Mouse (Mus musculus) hindbrain, embryonic 13.5 days (tissue): Measurements from ENCODE around the gene Gm20388. TPM values are rescaled to one million over a fixed set of nuclear protein-coding genes. Genes with fewer than 3 reads are reported as not detected.

ENCODE experiments used
- ATAC-seq: fragments of 200-750 bp; cut with Nextera tagmentation; 2 replicates; pipeline ENCODE4 v1.8.0; 2017; ENCODE audit warnings: moderate TSS enrichment; ENCODE audit not compliant: low FRiP score
- H3K27ac ChIP-seq: fragments of 300-500 bp; sonication (generic); 2 replicates; pipeline ENCODE4 v1.5.1; 2015; ENCODE audit warnings: inconsistent platforms, mild to moderate bottlenecking, moderate library complexity
- H3K27me3 ChIP-seq: fragments of 300-500 bp; sonication (generic); 2 replicates; pipeline ENCODE4 v1.6.1; 2015; ENCODE audit warnings: mild to moderate bottlenecking, inconsistent platforms
- H3K36me3 ChIP-seq: fragments of 300-500 bp; sonication (generic); 2 replicates; pipeline ENCODE4 v1.6.1; 2015; ENCODE audit warnings: mild to moderate bottlenecking, inconsistent platforms
- H3K4me1 ChIP-seq: fragments of 300-500 bp; sonication (generic); replicated peaks from 2 replicates; pipeline ENCODE4 v1.6.1; 2015; ENCODE audit warnings: inconsistent platforms
- H3K4me2 ChIP-seq: fragments of 300-500 bp; sonication (generic); 2 replicates; pipeline ENCODE4 v1.6.1; 2015; ENCODE audit warnings: inconsistent platforms, mild to moderate bottlenecking, moderate library complexity
- H3K4me3 ChIP-seq: fragments of 300-500 bp; sonication (generic); 2 replicates; pipeline ENCODE4 v1.5.1; 2015; ENCODE audit warnings: mild to moderate bottlenecking, inconsistent platforms
- H3K9ac ChIP-seq: fragments of 300-500 bp; sonication (generic); 2 replicates; pipeline ENCODE4 v1.6.1; 2015; ENCODE audit warnings: mild to moderate bottlenecking, inconsistent platforms
- H3K9me3 ChIP-seq: fragments of 300-500 bp; sonication (generic); 2 replicates; pipeline ENCODE4 v1.6.1; 2016; ENCODE audit warnings: inconsistent platforms
- WGBS: fragments of 180-500 bp; shearing (Covaris S2); methylation state at CpG from one replicate; pipeline ENCODE4 v1.1.7; 2015; 5-methylcytosine and 5-hydroxymethylcytosine counted together
- polyA plus RNA-seq: library from polyadenylated mRNA; unstranded; fragments of >200 nt; fragmentation: Nextera tagmentation; extraction: Ambion mirVana; gene quantifications from 2 replicates; pipeline ENCODE4 v1.2.1, GENCODE M21; 2015

The Gm20388 gene
- polyA plus RNA-seq, 1 experiment from 2014 or later, result 1.9 TPM

DNA sequence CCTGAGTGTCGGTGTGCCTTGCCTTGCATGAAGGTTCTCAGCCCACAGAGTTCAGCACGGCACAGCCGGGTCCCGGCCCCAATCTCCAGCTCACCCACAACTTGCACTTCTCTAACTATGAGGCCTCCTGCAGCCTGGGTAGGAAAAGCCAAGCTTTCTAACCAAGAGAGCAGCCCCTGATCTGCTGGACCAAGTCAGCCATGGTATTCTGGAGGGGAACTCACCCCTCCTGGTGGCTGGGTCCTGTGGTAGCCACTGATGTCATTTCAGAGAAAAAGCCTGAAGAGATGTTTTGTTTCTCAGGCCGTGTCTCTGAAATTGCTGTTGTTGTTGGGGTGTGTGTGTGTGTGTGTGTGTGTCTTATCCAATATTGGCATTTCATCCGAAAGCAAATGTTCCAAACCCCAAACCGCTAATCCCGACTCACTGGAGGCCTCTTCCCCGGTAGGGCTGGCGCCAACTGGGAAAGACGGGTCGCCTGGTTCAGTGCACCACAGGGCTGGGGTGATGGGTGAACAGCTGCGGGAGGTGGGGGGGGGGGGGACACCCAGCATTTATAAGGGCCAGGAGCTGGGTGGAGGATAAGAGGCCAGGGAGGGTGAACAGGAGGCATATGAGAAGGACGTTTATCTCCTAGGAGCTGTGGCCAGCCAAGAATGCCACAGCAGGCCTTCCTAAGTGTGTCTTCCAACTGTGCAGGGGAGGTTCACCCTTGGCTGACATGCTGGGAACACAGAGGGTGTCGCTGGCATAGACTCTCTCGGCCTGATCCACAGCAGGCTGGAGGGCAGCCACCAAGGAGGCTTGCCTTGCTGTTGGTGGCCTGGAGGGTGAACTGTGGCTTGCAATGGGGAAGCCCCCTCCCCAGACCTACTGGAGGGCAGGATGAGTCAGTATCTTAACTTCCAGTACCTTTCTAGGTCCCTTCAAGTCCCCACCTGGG, 1286.4 kb downstream of the Gm20388 start:
- 81% methylated on average over 16 of the region's 16 CpGs for WGBS
- Histone ChIP-seq H3K4me2 (no peak overlapping the region), H3K4me3 (no peak overlapping the region), H3K9me3 (no peaks in the 10 kb centered on the region), H3K9ac (no peak overlapping the region), H3K27me3 (peaks cover 13% of the 10 kb centered on the region; the same call in 1 of the 2 replicates), H3K4me1 (0 out of 2 replicates have a peak, but pooled peaks cover 7% of the 10 kb centered on the region), H3K36me3 (no peaks in the 10 kb centered on the region), H3K27ac (no peak overlapping the region)
- no peak for ATAC-seq

DNA sequence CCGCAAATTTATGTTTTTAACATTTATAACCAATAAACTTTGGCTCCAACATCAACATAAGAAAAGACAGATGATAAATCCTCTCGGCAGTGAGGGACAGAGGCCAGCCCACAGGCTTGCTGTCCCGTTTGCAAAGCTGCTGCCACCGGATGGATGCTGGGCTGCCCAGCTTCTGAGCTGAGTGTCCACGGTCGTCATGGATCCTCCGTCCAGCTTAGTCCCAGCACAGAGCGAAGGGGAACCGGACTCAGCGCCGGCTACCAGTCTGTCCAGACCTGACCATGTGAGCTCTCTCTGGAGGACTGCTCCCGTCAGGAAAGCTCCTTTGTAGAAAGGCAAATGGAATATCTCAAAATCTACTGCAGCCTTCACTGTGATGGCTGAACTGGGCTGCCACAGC, 1289.4 kb downstream of the Gm20388 start:
- H3K4me1 ChIP-seq, result peaks cover 14% of the 10 kb centered on the region; the same call in 1 of the 2 replicates
- ATAC-seq, result no peak
- 0 out of 2 replicates have a peak, but pooled peaks cover 3% of the 10 kb centered on the region for H3K27me3 ChIP-seq
- no peak overlapping the region for H3K9ac ChIP-seq
- WGBS, result 74% methylated on average over 12 of the region's 12 CpGs
- H3K27ac ChIP-seq, result no peak overlapping the region
- H3K4me2 ChIP-seq, result no peak overlapping the region
- H3K36me3 ChIP-seq, result no peaks in the 10 kb centered on the region
- no peak overlapping the region for H3K4me3 ChIP-seq
- no peaks in the 10 kb centered on the region for H3K9me3 ChIP-seq

DNA sequence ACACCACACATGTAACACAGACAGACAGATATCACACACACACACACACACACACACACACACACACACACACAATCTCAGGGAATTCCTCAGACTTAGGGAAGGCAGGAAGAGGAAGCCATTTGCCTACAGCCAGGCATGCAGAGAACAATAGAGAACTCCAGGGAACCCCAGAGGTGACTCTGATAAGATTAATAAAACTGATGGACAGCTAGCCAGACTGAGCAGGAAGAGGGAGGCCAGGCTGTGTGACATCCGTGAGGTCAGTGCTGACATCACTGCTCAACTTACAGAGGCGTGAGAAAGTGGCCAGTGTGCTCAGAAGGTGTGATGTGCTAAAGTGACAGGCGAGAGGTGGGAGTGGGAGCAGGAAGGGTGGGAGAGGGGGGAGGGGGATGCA, 1290.3 kb downstream of the Gm20388 start:
- Histone ChIP-seq H3K27ac (no peak overlapping the region), H3K9ac (no peak overlapping the region), H3K4me2 (no peak overlapping the region), H3K27me3 (0 out of 2 replicates have a peak, but pooled peaks cover 3% of the 10 kb centered on the region), H3K9me3 (no peaks in the 10 kb centered on the region), H3K4me1 (peaks cover 14% of the 10 kb centered on the region; the same call in 1 of the 2 replicates), H3K4me3 (no peak overlapping the region), H3K36me3 (no peaks in the 10 kb centered on the region)
- ATAC-seq, result no peak
- 64% methylated on average over 3 of the region's 3 CpGs for WGBS

DNA sequence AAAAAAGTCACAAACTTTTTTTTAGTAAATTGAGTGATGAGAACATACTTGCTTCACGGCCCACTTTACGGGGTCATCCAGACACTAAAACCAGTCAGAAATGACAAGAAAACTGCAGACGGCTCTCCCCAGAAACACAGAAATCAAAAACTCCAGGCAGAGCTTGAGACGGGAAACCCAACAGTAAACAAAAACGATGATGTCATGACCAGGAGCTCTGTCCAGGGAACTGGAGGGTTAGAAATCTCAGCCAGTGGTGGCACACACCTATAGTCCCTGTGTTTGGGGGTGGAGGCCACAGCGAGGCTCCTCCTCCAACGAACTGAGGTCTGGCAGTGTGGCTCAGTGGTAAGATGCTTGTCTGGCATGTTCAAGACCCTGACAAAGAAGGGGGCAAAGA, 1291.0 kb downstream of the Gm20388 start:
- WGBS, result 91% methylated on average over 7 of the region's 7 CpGs
- H3K4me3 ChIP-seq, result no peak overlapping the region
- no peak overlapping the region for H3K27ac ChIP-seq
- 0 out of 2 replicates have a peak, but pooled peaks cover 3% of the 10 kb centered on the region for H3K27me3 ChIP-seq
- H3K9me3 ChIP-seq, result no peaks in the 10 kb centered on the region
- no peak for ATAC-seq
- H3K9ac ChIP-seq, result no peak overlapping the region
- no peaks in the 10 kb centered on the region for H3K36me3 ChIP-seq
- no peak overlapping the region for H3K4me2 ChIP-seq
- peaks cover 14% of the 10 kb centered on the region; the same call in 1 of the 2 replicates for H3K4me1 ChIP-seq

DNA sequence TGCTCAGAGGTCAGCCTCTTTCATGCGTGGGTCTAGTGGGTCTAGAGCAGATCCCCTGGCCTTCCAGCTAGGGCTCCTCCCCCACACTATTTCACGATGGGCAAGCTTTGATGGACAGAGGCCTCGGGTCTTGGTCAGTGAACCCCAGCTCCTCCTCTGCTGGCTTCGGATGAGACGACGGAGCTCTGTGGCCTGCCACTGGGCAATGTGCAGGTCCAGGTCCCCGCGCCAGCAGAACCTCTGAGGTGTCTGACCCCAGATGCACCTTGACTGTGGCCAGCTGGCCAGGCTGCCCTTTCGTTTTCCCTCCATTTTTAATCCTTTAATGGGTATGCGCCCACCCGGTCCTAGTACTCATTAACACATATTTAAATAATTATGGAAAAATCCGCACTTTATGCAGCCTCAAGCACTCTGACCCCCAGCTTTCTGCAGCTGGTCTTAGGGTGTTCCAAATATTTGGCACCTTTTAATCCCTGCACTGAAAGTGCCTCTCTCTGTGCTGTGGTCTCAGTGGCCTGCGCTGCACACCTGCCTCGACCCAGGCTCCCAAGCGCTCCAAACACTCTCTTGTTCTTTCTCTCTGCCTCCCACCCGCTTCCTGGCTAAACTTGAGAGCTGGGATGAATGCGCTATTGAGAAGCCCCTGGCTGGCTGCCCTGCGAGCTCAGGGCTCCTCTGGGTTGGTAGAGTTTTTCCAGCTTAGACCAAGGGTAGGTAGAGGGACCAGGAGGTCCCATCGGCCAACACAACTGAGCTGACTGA, 1293.2 kb downstream of the Gm20388 start:
- Histone ChIP-seq H3K36me3 (no peaks in the 10 kb centered on the region), H3K4me2 (no peak overlapping the region), H3K9ac (no peak overlapping the region), H3K27ac (no peak overlapping the region), H3K27me3 (no peaks in the 10 kb centered on the region), H3K4me3 (no peak overlapping the region), H3K9me3 (no peaks in the 10 kb centered on the region), H3K4me1 (peaks cover 16% of the 10 kb centered on the region; the same call in 1 of the 2 replicates)
- WGBS, result 73% methylated on average over 19 of the region's 19 CpGs
- ATAC-seq, result no peak

DNA sequence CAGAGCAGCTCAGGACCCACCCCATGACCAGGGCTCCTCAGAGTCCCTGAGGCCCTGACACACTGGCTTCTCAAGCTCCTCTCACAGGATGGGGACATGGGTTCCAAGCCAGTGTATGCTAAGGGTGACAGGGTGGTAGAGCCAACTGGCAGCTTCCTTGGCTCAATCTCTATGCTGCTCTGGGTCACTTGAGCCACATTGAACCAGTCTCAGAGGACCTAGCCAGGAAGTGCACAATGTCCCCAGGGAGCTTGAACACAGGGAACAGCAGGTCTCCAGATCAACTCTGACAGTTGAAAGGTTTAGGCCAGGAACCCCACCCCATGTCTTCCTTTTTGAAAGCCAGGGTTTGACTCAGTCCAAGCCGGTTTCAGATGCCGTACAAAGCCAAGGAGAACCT, 1296.5 kb downstream of the Gm20388 start:
- Histone ChIP-seq H3K4me2 (no peak overlapping the region), H3K9ac (no peak overlapping the region), H3K4me1 (peaks cover 25% of the 10 kb centered on the region), H3K9me3 (no peaks in the 10 kb centered on the region), H3K27me3 (no peaks in the 10 kb centered on the region), H3K36me3 (no peaks in the 10 kb centered on the region), H3K27ac (no peak overlapping the region), H3K4me3 (no peak overlapping the region)
- ATAC-seq, result no peak
- 92% methylated on average over 2 of the region's 2 CpGs for WGBS

DNA sequence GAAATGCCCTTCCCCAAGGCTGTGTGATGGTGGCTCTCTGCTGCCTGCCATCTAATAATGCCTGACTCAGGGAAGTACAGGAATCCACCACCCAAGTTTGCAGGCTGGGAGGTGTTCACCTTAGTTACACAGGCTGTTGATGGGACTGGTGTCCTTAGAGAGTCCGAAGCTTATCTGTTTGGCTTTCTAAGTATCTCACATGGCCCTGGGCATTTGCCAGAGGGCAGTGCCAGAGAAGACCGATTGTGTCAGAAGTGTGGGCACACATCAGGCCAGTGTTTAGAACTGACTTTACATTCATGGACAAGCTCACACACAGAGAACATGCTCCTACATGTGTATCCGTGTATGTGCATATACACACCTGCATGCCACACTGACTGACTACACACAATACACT, 1300.0 kb downstream of the Gm20388 start:
- no peak overlapping the region for H3K4me2 ChIP-seq
- H3K4me3 ChIP-seq, result no peak overlapping the region
- no peak overlapping the region for H3K27ac ChIP-seq
- no peak for ATAC-seq
- 93% methylated on average over 3 of the region's 3 CpGs for WGBS
- H3K9ac ChIP-seq, result no peak overlapping the region
- H3K27me3 ChIP-seq, result no peaks in the 10 kb centered on the region
- peaks cover 18% of the 10 kb centered on the region for H3K4me1 ChIP-seq
- H3K9me3 ChIP-seq, result no peaks in the 10 kb centered on the region
- no peaks in the 10 kb centered on the region for H3K36me3 ChIP-seq

DNA sequence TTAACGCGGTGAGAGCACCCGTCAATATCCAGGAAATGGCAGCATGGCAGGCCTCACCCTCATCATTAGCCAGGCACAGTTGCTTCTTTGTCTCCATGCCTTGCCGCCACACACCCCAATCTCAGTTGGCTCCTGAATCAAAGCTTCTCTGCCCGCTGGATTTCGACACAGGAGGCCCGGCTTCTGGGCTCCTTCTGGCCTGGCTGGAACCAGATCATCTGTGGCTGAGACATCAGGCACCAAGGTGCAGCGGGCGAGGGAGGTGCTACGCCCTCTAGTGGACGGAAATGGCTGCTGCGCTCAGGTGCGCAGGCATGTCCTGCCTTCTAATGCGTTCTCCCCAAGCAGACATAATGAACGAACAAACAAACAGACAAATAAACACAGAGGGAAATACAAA, 1302.6 kb downstream of the Gm20388 start:
- ATAC-seq, result no peak
- Histone ChIP-seq H3K9ac (no peak overlapping the region), H3K27me3 (no peaks in the 10 kb centered on the region), H3K4me3 (no peak overlapping the region), H3K4me1 (peaks cover 18% of the 10 kb centered on the region), H3K36me3 (no peaks in the 10 kb centered on the region), H3K4me2 (no peak overlapping the region), H3K27ac (no peak overlapping the region), H3K9me3 (no peaks in the 10 kb centered on the region)
- 59% methylated on average over 15 of the region's 15 CpGs for WGBS

DNA sequence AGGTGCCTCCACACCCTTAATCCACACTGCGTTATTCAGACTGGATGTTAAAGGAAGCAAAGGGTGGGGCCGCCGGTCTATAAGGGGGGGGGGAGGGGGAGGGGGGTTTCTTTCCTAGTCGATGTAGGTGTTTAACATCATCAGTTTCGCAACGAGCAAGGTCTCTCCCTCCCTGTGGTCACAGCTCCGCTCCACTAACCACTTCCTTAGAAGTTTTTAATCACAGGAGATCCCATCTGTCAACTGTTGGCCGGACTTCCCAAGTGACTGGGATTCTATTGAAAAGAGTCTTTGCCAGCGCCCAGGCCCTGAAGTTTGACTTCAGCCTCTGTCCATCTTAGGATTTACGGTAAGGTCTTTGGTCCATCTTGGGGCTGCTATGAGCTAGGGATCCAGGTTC, 1303.0 kb downstream of the Gm20388 start:
- Histone ChIP-seq H3K4me3 (no peak overlapping the region), H3K36me3 (no peaks in the 10 kb centered on the region), H3K27ac (no peak overlapping the region), H3K9ac (no peak overlapping the region), H3K4me1 (peaks cover 18% of the 10 kb centered on the region), H3K27me3 (no peaks in the 10 kb centered on the region), H3K4me2 (no peak overlapping the region), H3K9me3 (no peaks in the 10 kb centered on the region)
- no peak for ATAC-seq
- 62% methylated on average over 10 of the region's 10 CpGs for WGBS

DNA sequence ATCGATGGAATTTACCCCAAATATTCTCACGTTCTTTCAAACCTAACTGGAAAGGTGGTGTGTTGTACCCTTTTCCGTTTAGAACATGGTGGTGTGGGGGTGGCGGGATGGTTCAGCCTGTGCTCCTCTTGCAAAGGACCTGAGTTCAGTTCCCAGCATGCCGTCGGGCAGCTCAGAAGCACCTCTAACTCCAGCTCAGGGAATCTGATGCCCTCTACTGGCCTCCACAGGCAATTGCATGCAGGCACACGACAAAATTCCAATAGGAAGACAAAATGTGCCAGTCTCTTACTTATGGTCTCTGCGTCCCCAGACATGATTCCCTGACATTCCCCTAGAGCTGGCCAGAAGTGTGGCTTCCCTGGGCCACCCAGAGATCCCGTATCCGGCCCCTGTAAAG, 1304.3 kb downstream of the Gm20388 start:
- no peaks in the 10 kb centered on the region for H3K36me3 ChIP-seq
- 80% methylated on average over 10 of the region's 10 CpGs for WGBS
- H3K9ac ChIP-seq, result no peak overlapping the region
- ATAC-seq, result no peak
- peaks cover 14% of the 10 kb centered on the region for H3K4me1 ChIP-seq
- no peaks in the 10 kb centered on the region for H3K9me3 ChIP-seq
- H3K27ac ChIP-seq, result no peak overlapping the region
- peaks cover 4% of the 10 kb centered on the region; the same call in 1 of the 2 replicates for H3K27me3 ChIP-seq
- H3K4me2 ChIP-seq, result no peak overlapping the region
- H3K4me3 ChIP-seq, result no peak overlapping the region

DNA sequence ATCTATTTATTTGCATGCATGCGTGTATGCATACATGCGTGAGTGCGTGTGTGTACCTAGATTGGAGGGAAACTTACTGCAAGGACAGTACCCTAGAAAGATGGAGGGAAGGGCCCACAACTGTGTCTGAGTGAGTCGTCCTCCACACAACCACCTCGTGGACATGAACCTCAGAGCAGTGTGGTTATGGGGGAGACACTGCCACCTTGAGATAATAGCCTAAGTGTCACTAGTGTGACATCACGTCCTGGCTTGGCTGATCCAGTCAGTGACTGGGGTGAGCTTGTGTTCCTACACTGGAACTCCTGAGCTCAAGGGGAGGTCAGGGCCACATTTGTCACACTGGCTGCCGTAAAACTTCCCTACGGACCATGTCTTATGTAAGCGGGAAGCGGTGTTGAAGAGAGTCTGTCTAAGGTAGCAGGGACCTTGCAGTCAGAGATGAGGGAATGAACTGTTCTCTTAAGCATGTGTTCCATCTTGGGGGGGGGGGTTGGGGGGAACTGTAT, 1305.9 kb downstream of the Gm20388 start:
- Histone ChIP-seq H3K4me1 (peaks cover 14% of the 10 kb centered on the region), H3K4me2 (no peak overlapping the region), H3K36me3 (no peaks in the 10 kb centered on the region), H3K9ac (no peak overlapping the region), H3K27ac (no peak overlapping the region), H3K27me3 (peaks cover 4% of the 10 kb centered on the region; the same call in 1 of the 2 replicates), H3K4me3 (no peak overlapping the region), H3K9me3 (no peaks in the 10 kb centered on the region)
- 89% methylated on average over 10 of the region's 10 CpGs for WGBS
- ATAC-seq, result no peak

DNA sequence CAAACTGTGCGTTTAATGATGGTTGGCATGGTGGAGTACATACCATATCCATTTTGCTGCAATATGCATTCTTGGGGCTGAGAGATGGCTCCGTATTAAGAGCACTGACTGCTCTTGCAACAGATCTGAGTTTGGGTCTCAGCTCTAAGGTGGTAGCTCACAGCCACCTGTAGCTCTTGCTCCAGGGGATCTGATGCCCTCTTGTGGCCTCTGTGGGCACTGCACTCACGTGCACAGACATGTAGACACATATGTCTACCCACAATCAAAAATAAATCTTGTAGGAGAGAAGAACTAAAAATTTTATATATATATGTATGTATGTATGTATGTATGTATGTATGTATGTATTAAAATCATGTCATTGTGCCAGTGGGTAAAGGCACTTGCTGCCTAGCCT, 1307.8 kb downstream of the Gm20388 start:
- WGBS, result 95% methylated on average over 3 of the region's 3 CpGs
- no peaks in the 10 kb centered on the region for H3K36me3 ChIP-seq
- H3K27ac ChIP-seq, result no peak overlapping the region
- H3K9ac ChIP-seq, result no peak overlapping the region
- peaks cover 11% of the 10 kb centered on the region; the same call in 1 of the 2 replicates for H3K4me1 ChIP-seq
- H3K4me3 ChIP-seq, result no peak overlapping the region
- H3K9me3 ChIP-seq, result no peaks in the 10 kb centered on the region
- no peak overlapping the region for H3K4me2 ChIP-seq
- H3K27me3 ChIP-seq, result peaks cover 20% of the 10 kb centered on the region; the same call in 1 of the 2 replicates
- ATAC-seq, result no peak
